Mouse (Mus musculus) cerebellum, adult 2 months (tissue): ENCODE measurements around the gene Nudt15. TPM values are rescaled to one million over a fixed set of nuclear protein-coding genes. Genes with fewer than 3 reads are reported as not detected.
A peak's percentile ranks its signal among the peaks of the same experiment; 100 is the strongest.

ENCODE experiments used
- DNase-seq, 2 experiments: peaks; one replicate each; pipeline ENCODE4 v3.0.0; 2021
- H3K27ac ChIP-seq: fragments of 200-500 bp; 2 replicates; pipeline ENCODE4 v1.5.1; 2012; ENCODE audit warnings: low read length, control low read depth, inconsistent platforms; ENCODE audit not compliant: insufficient read depth
- H3K27me3 ChIP-seq: fragments of 200-500 bp; 2 replicates; pipeline ENCODE4 v1.6.1; 2012; ENCODE audit warnings: inconsistent platforms, mild to moderate bottlenecking, low read length, moderate library complexity; ENCODE audit not compliant: control insufficient read depth, insufficient read depth
- H3K4me1 ChIP-seq: fragments of 200-500 bp; 2 replicates; pipeline ENCODE4 v1.6.1; 2011; ENCODE audit warnings: low read length; ENCODE audit not compliant: control insufficient read depth, insufficient read depth
- H3K4me3 ChIP-seq: fragments of 200-500 bp; replicated peaks from 2 replicates; pipeline ENCODE3; 2011; ENCODE audit warnings: mild to moderate bottlenecking, low read depth, low read length, control low read depth; ENCODE audit not compliant: insufficient read depth
- CTCF ChIP-seq: fragments of 200-500 bp; IDR thresholded peaks from 2 replicates; pipeline ENCODE4 v1.5.1; 2011; ENCODE audit warnings: low read depth, mild to moderate bottlenecking, control low read depth, low read length, moderate library complexity, borderline replicate concordance; ENCODE audit not compliant: insufficient read depth
- POLR2A ChIP-seq: fragments of 200-500 bp; IDR thresholded peaks from 2 replicates; pipeline ENCODE4 v1.6.1; 2011; ENCODE audit warnings: low read length, control low read depth, borderline replicate concordance; ENCODE audit not compliant: insufficient read depth
- WGBS: fragments of 180-500 bp; shearing (Covaris S2); methylation state at CpG from one replicate; pipeline ENCODE4 v1.1.7; 2018; 5-methylcytosine and 5-hydroxymethylcytosine counted together
- polyA plus RNA-seq: library from polyadenylated mRNA; depleted of rRNA; stranded (reverse); fragments of >200 nt; gene quantifications from 2 replicates; pipeline ENCODE4 v1.2.3, GENCODE M21; 2012

Gene Nudt15
- polyA plus RNA-seq, 1 experiment, result 5.0 TPM

DNA sequence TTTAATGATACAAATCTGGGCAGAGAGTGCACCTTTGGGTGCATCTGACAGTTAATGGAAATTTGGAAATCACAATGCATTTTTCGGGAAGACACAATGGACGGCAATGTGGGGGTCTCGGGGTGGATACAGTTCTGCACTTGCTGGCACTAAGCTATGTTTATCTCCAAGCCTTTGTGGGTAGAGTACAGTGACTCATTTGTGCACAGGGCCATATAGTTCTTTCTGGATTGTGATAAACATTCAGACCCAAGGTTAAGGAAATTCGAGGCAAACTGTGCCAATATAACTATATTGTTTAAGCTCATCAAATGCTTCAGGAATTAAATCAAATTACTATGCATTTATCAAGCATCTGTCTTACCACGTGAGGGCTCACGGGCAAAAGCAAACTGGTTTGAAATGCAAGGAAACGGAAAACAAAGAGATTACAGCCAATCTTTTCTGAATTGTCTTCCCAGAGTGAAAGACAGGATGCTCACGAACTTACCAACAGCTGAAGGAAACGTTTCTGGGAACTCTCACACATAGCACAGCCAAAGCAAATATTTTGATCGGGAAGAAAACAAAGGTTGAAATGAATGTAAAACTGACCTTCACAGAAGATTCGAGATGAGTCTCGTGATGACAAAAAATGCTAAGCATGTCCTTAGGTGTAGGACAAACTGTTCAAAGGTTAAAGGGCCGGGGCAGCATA is 44.7 kb downstream of the Nudt15 start:
- no peaks in the 10 kb centered on the region for H3K27me3 ChIP-seq
- TF ChIP-seq POLR2A, result no peak
- TF ChIP-seq CTCF, result no peak
- peaks cover 3% of the 10 kb centered on the region; the same call in 1 of the 2 replicates for H3K4me1 ChIP-seq
- no peak overlapping the region for H3K27ac ChIP-seq
- no peak for DNase-seq
- H3K4me3 ChIP-seq, result no peak overlapping the region
- 50% methylated on average over 13 of the region's 13 CpGs for WGBS

DNA sequence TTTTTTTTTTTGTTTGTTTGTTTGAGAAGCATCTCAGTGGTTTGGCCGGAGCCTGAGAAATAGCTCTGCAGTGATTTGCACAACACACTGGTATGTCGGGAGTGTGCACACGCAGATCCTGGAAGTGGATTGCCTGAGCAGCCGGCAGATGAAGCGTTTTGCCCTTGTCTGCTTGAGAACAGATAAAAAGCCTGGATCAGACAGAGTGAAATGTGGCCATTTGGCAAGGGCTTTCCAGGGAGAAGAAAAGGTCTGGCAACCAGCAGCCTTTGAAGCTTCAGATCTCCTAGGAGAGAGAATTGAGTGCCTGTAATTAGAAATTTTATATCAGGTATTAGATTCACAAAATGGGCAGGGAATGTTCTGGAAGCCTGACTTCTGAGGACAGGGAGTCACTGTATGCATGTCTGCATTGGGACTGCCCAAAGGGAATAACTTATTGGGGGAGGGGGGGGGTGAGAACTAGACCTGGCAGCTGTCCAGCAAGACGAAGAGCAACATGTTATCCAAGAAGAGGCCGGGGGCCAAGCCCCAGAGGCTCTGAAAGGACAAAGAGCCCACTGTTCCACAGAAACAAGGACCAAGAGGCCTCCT is 45.4 kb downstream of the Nudt15 start:
- peaks cover 3% of the 10 kb centered on the region; the same call in 1 of the 2 replicates for H3K4me1 ChIP-seq
- H3K27ac ChIP-seq, result no peak overlapping the region; the same call in 1 of the 2 replicates
- TF ChIP-seq CTCF (no peak), POLR2A (no peak)
- peak overlapping the region; percentile 8 for H3K4me3 ChIP-seq
- 6% methylated on average over 7 of the region's 7 CpGs for WGBS
- DNase-seq, result peak; percentile 46 to 73
- no peaks in the 10 kb centered on the region for H3K27me3 ChIP-seq

DNA sequence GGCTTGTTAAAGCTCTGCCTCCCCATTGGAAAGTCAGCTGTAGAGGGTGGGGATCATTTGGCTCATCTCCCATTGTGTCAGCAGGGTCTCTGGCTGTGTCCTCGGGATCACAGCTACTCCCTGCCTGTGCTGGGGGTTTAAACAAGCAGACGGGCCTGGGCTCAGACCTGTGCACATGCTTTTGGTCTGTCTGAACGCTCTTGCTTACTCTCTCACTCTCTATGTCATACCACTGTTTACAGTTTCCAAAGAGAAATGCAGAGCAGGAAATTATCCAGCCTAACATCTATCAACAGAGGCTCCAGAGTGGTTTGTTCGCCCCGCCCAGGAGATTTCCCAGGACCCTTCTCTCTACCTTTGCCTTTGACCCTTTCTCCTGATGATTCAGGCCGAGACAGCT is 46.3 kb downstream of the Nudt15 start:
- WGBS, result 45% methylated on average over 6 of the region's 6 CpGs
- peaks cover 3% of the 10 kb centered on the region; the same call in 1 of the 2 replicates for H3K4me1 ChIP-seq
- no peaks in the 10 kb centered on the region for H3K27me3 ChIP-seq
- no peak overlapping the region for H3K4me3 ChIP-seq
- no peak overlapping the region for H3K27ac ChIP-seq
- no peak for DNase-seq
- TF ChIP-seq CTCF (no peak), POLR2A (no peak)

DNA sequence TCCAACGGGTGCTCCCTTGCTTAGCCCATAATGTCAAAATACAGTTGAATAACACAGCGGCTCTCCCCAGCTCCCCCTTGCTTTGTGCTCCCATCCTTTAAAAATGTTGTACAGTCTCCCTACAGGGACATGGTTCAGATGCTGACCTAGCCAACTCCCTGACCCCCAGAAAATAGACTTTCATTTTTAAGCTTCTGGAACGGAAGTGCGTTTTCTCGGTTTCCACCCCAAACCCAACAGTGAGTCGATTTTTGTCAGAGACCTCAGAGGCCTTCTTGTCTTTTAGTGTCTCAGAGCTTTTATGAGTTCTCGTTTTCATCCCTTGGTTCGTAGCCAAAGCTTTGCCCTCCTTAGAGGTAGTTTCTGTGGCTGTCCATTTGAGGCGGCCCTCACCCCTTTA is 46.8 kb downstream of the Nudt15 start:
- Histone ChIP-seq H3K27ac (no peak overlapping the region), H3K27me3 (no peaks in the 10 kb centered on the region), H3K4me1 (peaks cover 3% of the 10 kb centered on the region; the same call in 1 of the 2 replicates), H3K4me3 (no peak overlapping the region)
- no peak for TF ChIP-seq CTCF
- no peak for TF ChIP-seq POLR2A
- 59% methylated on average over 9 of the region's 9 CpGs for WGBS
- no peak for DNase-seq

DNA sequence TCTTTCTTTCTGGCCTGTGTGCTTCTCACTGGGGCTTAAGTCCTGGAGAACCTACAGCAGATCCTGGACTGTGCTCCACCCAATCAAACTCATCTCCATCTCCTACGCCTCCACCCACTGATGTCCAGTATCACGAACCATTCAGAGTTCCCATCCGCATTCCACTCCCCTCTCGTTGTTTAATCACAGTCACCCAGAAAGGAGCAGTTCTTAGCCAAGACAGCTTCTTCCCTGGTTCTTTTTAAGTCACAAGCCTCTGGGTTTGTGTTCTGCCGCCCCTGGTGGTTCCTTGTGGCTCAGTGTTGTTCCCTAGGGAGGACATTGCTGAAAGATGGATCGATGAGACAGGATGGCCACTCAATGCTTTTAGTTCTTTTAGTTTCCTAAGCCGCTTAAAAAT is 52.3 kb downstream of the Nudt15 start:
- Histone ChIP-seq H3K27ac (no peak overlapping the region), H3K4me1 (no peaks in the 10 kb centered on the region), H3K27me3 (no peaks in the 10 kb centered on the region), H3K4me3 (no peak overlapping the region)
- 67% methylated on average over 7 of the region's 7 CpGs for WGBS
- DNase-seq, result no peak
- TF ChIP-seq CTCF, result no peak
- TF ChIP-seq POLR2A, result no peak

DNA sequence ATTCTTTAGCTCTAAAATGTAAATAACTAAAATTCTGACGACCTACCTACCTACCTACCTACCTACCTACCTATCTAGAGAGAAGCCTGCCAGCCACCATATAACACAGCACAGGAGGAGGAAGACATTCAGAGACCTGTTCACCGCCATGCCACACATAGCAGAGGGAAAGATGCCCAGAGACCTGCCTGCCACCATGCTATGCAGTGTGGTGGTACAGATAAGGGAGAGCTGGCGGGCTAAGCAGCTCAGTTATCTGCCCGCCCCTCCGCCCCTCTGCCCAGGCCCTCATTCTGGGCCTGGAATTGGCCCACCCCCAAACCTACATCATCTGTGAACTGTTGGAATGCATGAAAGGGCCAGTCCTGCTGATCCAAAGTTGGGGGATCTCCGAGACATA is 53.9 kb downstream of the Nudt15 start:
- 54% methylated on average over 6 of the region's 6 CpGs for WGBS
- TF ChIP-seq POLR2A (no peak), CTCF (no peak)
- H3K27me3 ChIP-seq, result no peaks in the 10 kb centered on the region
- DNase-seq, result no peak
- H3K4me1 ChIP-seq, result no peaks in the 10 kb centered on the region
- no peak overlapping the region for H3K4me3 ChIP-seq
- no peak overlapping the region for H3K27ac ChIP-seq

DNA sequence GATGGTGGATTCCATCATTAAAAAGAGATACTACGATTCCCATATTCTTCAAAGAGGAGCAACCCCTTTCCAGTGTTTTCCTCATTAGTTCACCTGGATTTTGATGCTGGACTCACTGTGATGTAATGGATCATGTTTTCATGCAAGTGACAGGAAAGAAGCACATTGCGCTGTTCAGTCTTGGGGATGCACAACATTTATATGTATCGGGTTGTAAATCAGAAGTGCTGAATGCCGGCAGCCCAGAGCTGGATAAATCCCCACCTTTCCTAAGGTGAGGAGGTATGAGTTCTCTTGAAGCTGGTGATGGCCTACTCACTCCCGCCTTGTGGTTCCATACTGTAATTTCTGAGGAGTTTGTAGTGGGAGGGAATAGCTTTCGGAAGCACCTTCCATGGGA is 54.7 kb downstream of the Nudt15 start:
- WGBS, result 95% methylated on average over 6 of the region's 6 CpGs
- Histone ChIP-seq H3K4me1 (no peaks in the 10 kb centered on the region), H3K27ac (no peak overlapping the region), H3K4me3 (no peak overlapping the region), H3K27me3 (no peaks in the 10 kb centered on the region)
- TF ChIP-seq POLR2A, result no peak
- TF ChIP-seq CTCF, result no peak
- no peak for DNase-seq

DNA sequence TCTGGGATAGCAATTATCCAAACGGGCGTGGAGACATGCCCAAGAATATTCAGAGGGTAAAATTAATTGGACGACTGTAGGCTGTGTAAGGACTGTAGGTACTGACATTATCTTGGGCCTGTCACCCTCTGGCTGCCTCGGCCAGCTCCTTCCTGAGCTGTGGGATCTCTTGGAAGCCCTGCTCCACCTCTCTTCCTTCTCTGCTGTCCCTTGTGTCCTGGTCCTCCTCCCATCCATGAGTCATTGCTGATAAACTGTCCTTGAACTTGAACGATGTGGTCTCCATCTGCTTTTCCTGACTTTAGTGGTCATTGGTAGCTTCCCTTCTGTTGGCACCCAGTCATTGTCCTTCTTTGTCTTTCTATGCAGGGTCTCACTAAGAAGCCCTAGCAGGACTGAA is 61.4 kb downstream of the Nudt15 start:
- TF ChIP-seq CTCF (no peak), POLR2A (no peak)
- DNase-seq, result no peak
- no peaks in the 10 kb centered on the region for H3K4me1 ChIP-seq
- H3K27ac ChIP-seq, result no peak overlapping the region
- H3K27me3 ChIP-seq, result no peaks in the 10 kb centered on the region
- H3K4me3 ChIP-seq, result no peak overlapping the region
- 54% methylated on average over 5 of the region's 5 CpGs for WGBS
